Mouse (Mus musculus): ENCODE measurements around the gene Adamtsl4.
A peak's percentile ranks its signal among the peaks of the same experiment; 100 is the strongest.

Gene Adamtsl4

DNA sequence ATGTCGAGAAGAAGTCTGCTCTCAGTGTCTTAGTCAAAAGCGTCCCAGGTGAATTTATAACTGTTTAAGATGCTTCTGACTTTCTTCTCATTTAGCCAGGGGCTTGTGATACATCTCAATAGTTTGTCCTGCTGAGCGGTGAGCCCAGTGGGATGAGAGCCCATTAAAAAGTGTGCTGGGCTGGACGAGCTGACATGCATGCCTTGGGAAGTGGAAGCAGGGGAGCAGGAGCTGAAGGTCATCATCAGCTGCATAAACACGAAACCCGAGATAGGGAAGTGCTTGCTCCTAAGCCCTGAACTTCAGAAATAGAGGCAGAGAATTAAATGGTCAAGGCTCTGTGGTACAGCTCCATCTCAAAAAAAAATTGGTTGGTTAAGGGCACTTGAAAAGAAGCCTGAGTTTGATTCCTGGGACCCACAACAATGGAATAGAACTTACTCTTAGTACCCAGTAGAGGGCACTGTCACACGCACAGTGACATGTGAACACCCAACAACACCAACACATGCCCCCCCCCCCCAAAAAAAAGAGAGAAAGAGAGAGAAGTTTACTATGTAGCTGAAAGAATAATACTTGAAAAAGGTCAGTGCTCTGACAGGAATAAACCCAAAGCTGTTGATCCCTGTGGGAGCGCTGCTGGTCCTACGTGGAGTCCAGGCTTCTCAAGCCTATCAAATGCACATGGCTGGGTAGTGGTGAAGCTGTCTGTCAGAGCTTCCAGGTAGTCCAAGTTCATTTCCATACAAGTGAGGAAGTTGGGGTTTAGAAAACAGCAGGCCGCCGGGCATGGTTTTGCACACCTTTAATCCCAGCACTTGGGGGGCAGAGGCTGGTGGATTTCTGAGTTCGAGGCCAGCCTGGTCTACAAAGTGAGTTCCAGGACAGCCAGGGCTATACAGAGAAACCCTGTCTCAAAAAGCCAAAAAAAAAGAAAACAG, 54.8 kb downstream of the Adamtsl4 start:
- DNase-seq (ENCODE audit: low read depth), result peak; percentile 70

DNA sequence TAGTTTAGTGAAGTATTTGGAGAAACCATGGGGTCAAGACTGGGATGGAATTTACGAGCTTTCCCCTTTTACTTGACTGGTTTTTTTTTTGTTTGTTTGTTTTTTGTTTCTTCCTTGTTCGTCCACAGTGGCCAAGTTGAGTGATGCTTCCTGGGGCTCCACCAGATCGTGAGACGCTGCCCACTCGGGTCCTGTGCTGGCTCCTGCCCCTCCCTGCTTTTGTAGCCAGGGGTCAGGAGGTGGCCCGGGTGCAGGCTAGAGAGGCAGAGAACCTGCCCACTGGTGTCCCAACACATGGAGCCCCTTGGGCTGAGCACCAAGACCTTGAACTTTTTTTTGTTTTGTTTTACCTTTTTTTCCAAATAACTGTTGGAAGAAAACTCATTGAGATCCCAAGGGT, 56.4 kb downstream of the Adamtsl4 start:
- no peak for DNase-seq (ENCODE audit: low read depth)

DNA sequence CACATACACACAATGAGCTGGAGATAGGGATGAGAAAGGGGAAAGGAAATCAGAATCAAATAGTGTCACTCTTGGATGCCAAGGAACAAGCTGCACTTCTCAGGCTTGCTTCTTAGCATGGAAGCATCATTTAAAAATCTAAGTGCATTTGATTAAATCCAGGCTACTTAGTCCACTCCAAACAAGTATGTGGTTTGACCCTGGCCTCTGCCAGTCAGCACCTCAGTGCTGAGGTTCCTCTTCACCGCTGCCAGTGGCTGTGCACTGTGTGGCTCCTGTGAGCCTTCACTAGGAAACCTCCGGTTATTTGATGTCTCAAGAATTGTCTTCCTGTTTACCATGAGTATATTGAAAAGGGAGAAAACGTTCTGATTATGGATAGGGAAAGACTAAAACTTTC, 56.9 kb downstream of the Adamtsl4 start:
- DNase-seq (ENCODE audit: low read depth), result no peak

DNA sequence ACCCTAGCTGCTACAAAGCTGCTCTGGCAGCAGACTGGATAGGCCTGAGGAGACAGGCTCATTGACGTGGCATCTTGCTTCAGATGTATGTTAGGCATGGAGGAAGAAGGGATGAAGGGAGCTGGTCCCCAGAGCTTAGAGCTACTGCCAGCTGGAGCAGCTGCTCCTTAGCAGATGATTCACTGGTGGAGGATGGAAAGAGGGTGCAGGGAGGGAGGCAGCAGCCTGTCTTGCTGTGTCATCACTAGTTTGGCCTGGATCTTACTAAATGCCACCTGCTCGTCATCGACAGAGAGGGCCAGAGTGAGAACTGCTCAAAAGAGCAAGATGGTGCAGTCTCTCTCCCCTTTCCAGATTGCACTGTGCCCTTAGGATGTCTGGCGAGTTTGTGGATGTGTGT, 58.0 kb downstream of the Adamtsl4 start:
- no peak for DNase-seq (ENCODE audit: low read depth)

DNA sequence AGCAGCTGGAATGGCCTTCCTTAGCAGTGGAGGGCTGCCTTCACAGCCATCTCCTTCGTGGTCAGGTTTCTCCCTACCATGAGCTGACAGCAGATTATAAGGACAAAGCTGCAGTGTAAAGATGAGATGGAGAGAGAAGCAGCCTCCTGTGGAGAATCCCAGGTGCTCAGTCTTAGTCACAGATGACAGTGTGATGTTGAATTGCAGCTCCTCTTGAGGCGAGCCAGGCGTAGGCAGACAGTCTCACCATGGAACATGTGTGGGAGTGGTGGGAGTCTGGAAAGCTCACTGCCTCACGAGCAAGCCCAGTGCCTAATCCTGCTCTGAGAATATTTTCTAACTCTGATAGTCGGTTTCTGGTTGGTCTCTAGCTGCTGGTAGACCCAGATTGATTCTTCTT, 60.0 kb downstream of the Adamtsl4 start:
- no peak for DNase-seq (ENCODE audit: low read depth)

All from 416B (cell line).